Mouse (Mus musculus) erythroblast, embryonic 14.5 days (primary cell): ENCODE data around the gene Gm45837.

ENCODE experiments used
- GATA1 ChIP-seq: IDR thresholded peaks from 2 replicates; pipeline ENCODE4 v1.6.1; 2012; ENCODE audit warnings: low read length, inconsistent platforms, mixed read lengths
- TAL1 ChIP-seq: IDR thresholded peaks from 3 replicates; pipeline ENCODE4 v1.6.1; 2012; ENCODE audit warnings: low read length, inconsistent platforms, mixed read lengths

DNA sequence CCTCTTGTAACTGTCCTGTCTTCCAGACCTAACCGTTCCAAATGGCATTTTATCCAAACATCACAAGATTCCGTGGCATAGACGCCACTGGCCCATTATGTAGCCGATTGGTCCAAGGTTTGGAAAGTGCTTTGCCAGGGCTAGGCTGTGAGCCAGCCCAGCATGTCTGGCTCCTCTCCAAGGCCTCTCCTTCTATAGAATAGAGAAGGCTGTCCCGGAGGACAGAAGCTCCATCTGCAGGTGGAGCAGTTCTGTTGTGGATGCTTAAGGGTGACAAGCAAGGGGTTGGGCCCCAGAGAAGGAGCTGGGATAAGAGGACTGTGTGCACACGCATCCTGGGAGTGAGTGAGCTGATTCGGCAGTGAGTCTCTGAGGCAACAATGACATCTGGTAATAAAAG lies 103.0 kb downstream of the Gm45837 start:
- TF ChIP-seq TAL1 (no peak), GATA1 (no peak)
